Mouse (Mus musculus) testis, adult 2 months (tissue): ENCODE results near the gene Arid4a. TPM values are rescaled to one million over a fixed set of nuclear protein-coding genes. Genes with fewer than 3 reads are reported as not detected.

Experiments
- H3K27ac ChIP-seq: fragments of 200-500 bp; 2 replicates; pipeline ENCODE4 v1.5.1; 2012; ENCODE audit warnings: low read depth, low read length; ENCODE audit not compliant: control insufficient read depth, insufficient read depth
- H3K27me3 ChIP-seq: fragments of 200-500 bp; 2 replicates; pipeline ENCODE4 v1.6.1; 2012; ENCODE audit warnings: mild to moderate bottlenecking, low read length, moderate library complexity; ENCODE audit not compliant: control insufficient read depth, insufficient read depth
- H3K36me3 ChIP-seq: fragments of 200-500 bp; 2 replicates; pipeline ENCODE4 v1.6.1; 2012; ENCODE audit warnings: mild to moderate bottlenecking, low read length; ENCODE audit not compliant: control insufficient read depth, insufficient read depth
- H3K4me1 ChIP-seq: fragments of 200-500 bp; 2 replicates; pipeline ENCODE4 v1.6.1; 2012; ENCODE audit warnings: low read length; ENCODE audit not compliant: control insufficient read depth, insufficient read depth
- H3K4me3 ChIP-seq: fragments of 200-500 bp; 2 replicates; pipeline ENCODE4 v1.5.1; 2012; ENCODE audit warnings: low read depth, mild to moderate bottlenecking, low read length, moderate library complexity, mixed read lengths; ENCODE audit not compliant: control insufficient read depth
- CTCF ChIP-seq: fragments of 200-500 bp; IDR thresholded peaks from 2 replicates; pipeline ENCODE4 v1.5.1; 2012; ENCODE audit warnings: low read depth, mild to moderate bottlenecking, inconsistent platforms, low read length, moderate library complexity; ENCODE audit not compliant: control insufficient read depth, insufficient read depth, insufficient replicate concordance
- POLR2A ChIP-seq: fragments of 200-500 bp; IDR thresholded peaks from 2 replicates; pipeline ENCODE4 v1.6.1; 2012; ENCODE audit warnings: low read depth, mild to moderate bottlenecking, inconsistent platforms, low read length, moderate library complexity; ENCODE audit not compliant: control insufficient read depth
- polyA plus RNA-seq: library from polyadenylated mRNA; depleted of rRNA; stranded (reverse); fragments of >200 nt; gene quantifications from 2 replicates; pipeline ENCODE4 v1.2.3, GENCODE M21; 2012

Arid4a gene
- polyA plus RNA-seq, 1 experiment, result 3.5 TPM

DNA sequence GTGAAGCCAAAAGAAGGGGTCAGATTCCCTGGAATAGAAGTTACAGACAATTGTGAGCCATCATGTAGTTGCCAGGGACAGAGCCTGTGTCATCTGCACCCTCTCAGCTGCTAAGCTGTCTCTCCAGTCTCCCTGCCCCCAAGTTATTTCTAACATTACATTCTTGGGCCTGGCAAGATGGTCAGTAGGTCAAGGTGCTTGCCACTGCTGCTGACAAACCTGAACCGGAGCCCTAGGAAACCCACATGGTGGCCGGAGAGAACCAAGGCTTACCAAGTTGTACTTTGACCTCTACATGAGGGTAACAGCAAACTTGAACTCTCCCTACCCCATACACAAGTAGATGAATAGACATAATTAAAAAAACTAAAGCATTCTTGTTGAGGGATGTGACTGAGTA lies 28.7 kb downstream of the Arid4a start:
- H3K4me3 ChIP-seq, result no peak overlapping the region
- H3K27me3 ChIP-seq, result no peaks in the 10 kb centered on the region
- H3K36me3 ChIP-seq, result no peaks in the 10 kb centered on the region; the same call in none of the 2 replicates
- no peak overlapping the region for H3K27ac ChIP-seq
- TF ChIP-seq CTCF, result no peak
- TF ChIP-seq POLR2A, result no peak
- H3K4me1 ChIP-seq, result no peaks in the 10 kb centered on the region

DNA sequence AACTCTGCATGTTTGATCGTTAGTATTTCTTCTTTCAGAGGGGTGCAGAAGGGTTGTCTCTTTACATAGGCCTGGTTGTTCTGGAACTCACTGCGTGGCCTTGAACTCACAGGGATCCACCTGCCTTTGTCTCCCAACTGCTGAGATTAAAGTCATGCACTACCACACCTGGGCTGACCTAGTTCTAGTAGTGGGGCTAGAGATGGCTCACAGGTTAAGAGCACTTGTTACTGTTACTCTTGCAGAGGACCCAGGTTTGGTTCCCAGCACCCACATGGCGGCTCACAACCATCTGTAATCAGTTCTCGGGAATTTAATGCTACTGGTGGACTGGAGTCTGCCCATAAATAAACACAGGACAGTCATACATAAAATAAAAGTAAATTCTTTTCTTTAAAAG lies 30.7 kb downstream of the Arid4a start:
- no peak for TF ChIP-seq POLR2A
- no peak for TF ChIP-seq CTCF
- Histone ChIP-seq H3K27ac (no peak overlapping the region), H3K4me3 (no peak overlapping the region), H3K4me1 (no peaks in the 10 kb centered on the region), H3K36me3 (no peaks in the 10 kb centered on the region), H3K27me3 (no peaks in the 10 kb centered on the region)

DNA sequence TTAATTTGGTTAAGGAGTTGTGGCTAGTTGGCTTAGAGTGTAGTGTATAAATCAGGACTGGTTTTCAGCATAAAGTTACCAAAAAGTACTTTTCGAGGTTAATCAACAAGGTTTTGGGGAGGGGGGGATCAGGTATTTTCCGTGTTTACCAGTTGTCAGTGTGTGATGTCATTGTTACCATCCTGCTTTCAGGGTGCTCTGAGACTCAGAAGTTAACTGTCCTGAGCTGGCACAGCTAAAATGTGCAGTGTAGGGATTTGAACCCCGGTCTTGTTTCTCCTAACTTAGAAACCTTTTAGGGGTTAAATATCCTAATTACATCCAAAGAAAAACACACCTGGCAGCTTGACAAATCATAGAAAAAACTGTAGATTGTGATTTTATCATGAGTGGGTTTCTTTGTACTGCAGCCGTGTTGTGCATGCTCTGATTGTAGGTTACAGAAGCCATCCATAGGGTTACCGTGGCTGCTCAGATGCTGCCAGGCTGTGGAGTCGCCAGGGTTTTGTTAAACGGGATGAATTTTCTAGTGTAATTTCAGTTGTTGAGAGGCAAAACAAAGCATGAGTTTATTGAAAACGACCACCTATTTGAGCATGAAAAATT lies 31.8 kb downstream of the Arid4a start:
- H3K4me3 ChIP-seq, result peak overlapping the region; percentile 45; the same call in 1 of the 2 replicates
- H3K36me3 ChIP-seq, result no peaks in the 10 kb centered on the region
- TF ChIP-seq POLR2A (no peak), CTCF (no peak)
- H3K4me1 ChIP-seq, result no peaks in the 10 kb centered on the region
- no peak overlapping the region for H3K27ac ChIP-seq
- no peaks in the 10 kb centered on the region for H3K27me3 ChIP-seq

DNA sequence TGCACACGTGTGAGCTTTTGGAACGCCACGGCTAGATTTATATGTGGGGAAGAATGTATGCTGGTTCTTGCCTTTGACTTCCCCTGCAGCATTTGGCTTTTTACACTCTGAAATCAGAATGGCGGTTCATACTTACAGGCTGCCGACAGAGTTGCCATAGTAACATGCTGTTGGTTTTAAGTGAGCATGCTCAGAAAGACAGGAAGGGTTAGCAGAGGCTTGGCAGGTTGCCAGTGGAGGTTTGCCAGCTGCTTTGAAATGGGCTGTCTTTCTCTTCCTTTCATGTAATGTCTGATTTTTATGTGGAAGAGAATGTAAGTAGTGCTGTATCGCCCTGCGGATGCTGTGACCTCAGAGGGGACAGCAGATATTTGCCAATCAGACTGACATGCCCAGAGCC lies 32.3 kb downstream of the Arid4a start:
- no peaks in the 10 kb centered on the region for H3K4me1 ChIP-seq
- H3K4me3 ChIP-seq, result peak overlapping the region; percentile 45
- H3K27me3 ChIP-seq, result no peaks in the 10 kb centered on the region
- H3K27ac ChIP-seq, result no peak overlapping the region; the same call in 1 of the 2 replicates
- H3K36me3 ChIP-seq, result no peaks in the 10 kb centered on the region
- no peak for TF ChIP-seq POLR2A
- TF ChIP-seq CTCF, result no peak

DNA sequence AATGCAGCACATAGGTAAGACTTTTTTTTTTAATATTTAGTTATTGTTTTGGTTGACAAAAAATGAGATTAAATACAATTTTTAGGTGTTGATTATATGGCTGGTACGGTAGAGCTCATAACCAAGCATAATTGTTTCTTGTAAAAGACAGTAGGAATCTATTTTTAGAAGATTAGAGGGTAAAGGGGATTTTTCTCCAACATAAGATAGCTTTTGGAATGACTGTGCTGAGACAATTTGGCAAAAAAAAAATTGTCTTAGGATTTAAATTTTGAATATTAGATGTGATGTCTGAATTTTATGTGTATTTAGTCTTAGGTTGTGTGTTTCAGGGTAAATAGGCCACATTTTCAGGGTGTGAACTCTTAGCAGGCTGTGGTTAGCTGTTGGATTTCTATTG lies 32.8 kb downstream of the Arid4a start:
- Histone ChIP-seq H3K4me3 (peak overlapping the region; percentile 45; the same call in 1 of the 2 replicates), H3K27ac (no peak overlapping the region; the same call in 1 of the 2 replicates), H3K27me3 (no peaks in the 10 kb centered on the region), H3K4me1 (no peaks in the 10 kb centered on the region), H3K36me3 (no peaks in the 10 kb centered on the region)
- TF ChIP-seq POLR2A (no peak), CTCF (no peak)

DNA sequence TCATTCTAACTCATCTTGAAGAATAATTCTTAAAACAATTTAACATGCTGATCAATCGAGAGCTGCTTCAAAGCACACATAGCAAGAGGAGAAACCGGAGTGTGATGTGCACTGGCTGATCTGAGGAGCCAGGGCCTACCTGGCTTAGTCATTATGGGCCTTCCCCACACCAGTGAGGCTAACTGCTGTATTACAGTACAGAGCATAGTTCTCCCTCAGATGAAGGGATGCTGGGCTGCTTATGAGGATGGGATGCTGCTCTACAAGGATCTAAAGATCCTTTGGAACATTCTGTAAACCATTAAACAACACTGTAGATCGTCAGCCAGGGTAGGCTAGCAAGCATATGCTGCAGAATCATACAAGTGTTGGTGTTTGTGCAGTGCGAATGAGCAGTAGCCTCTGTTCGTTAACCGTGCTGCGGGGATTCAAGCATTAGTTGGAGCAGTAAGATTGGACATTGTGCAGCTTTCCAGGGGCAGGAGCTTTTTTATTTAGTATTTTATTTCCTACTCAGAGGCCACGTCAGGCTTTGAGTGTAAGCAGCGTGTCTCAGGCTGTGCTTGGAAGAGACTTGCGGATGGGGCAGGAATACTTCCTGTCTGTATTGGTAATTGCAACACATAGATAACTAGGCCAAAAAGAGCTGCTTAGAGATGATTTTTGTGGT lies 33.9 kb downstream of the Arid4a start:
- Histone ChIP-seq H3K27ac (peak overlapping the region; percentile 39; the same call in 1 of the 2 replicates), H3K27me3 (no peaks in the 10 kb centered on the region), H3K4me1 (no peaks in the 10 kb centered on the region), H3K4me3 (no peak overlapping the region), H3K36me3 (no peaks in the 10 kb centered on the region)
- TF ChIP-seq POLR2A (no peak), CTCF (no peak)

DNA sequence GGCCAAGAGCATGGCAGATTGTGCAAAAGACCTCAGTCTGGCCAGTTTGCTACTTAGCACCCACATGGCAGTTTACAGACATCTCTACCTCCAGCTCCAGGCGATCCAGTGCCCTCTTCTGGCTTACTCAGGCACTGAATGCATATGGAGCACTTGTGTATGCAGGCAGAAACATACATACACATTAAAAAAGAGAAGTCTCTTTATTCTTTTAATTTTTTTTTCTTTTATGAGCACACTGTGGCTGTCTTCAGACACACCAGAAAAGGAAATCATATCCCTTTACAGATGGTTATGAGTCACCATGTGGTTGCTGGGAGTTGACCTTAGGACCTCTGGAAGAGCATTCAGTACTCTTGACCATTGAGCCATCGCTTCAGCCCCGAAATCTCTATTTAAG lies 35.3 kb downstream of the Arid4a start:
- no peak for TF ChIP-seq POLR2A
- no peak for TF ChIP-seq CTCF
- Histone ChIP-seq H3K27ac (no peak overlapping the region), H3K27me3 (no peaks in the 10 kb centered on the region), H3K36me3 (no peaks in the 10 kb centered on the region), H3K4me1 (no peaks in the 10 kb centered on the region), H3K4me3 (no peak overlapping the region)
